Mouse (Mus musculus): ENCODE measurements at regions not wholly inside any gene's neighbourhood (a gene's known extent, or its start where the extent isn't known, plus 50 kb on each side); places are given as distances from the start of the nearest gene placed in this dataset.

GRCm38 (mm10) chr7:73094059-73094458 lies 281.2 kb upstream of the Rgma start:
- Histone ChIP-seq H3K27me3 (ENCODE audit: control insufficient read depth, insufficient read depth, insufficient read length) (no peaks in the 10 kb centered on the region), H3K79me3 (ENCODE audit: low read depth) (no peaks in the 10 kb centered on the region), H3ac (ENCODE audit: control insufficient read depth, insufficient read length, low read depth) (no peak overlapping the region), H3K36me3 (ENCODE audit: control insufficient read depth, insufficient read depth) (no peaks in the 10 kb centered on the region), H3K79me2 (ENCODE audit: control insufficient read depth, insufficient read depth) (no peaks in the 10 kb centered on the region), H3K4me3 (ENCODE audit: insufficient read depth, poor library complexity, severe bottlenecking) (no peak overlapping the region)
- TF ChIP-seq FOSL1 (IDR thresholded peaks at IDR 0.05; ENCODE audit: insufficient read depth, low read length, poor library complexity, severe bottlenecking), result no peak
- TF ChIP-seq CEBPB (IDR thresholded peaks at IDR 0.05; ENCODE audit: low read depth), result no peak
- no peak for TF ChIP-seq MYOD1 (IDR thresholded peaks at IDR 0.05; ENCODE audit: control insufficient read depth, insufficient read length, low read depth)

DNA sequence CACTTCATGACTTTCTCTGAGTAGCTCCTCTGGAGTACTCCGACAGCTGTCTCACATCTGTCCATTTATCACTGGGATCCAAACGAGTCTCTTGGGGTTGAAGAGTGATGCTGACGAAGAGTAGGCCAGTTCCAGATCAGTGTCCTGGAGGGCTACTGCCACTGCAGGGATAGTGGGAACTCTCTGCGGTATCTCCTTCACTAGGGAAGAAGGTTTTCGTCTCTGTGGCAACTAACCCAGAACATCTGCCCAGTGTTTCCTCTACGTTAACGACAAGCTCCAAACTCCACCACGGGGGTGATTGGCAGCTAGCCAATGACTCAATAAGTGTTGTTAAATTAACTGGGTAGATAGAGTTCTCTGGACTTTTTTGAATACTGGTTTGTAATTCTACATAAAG lies 256.4 kb upstream of the Rgma start:
- H3K36me3 ChIP-seq (ENCODE audit: control insufficient read depth, insufficient read depth), result no peaks in the 10 kb centered on the region
- no peaks in the 10 kb centered on the region for H3K79me3 ChIP-seq (ENCODE audit: low read depth)
- TF ChIP-seq CTCF (IDR thresholded peaks at IDR 0.05; ENCODE audit: control insufficient read depth, insufficient read depth, insufficient read length) (no peak), CEBPB (IDR thresholded peaks at IDR 0.05; ENCODE audit: low read depth) (no peak), MYOD1 (IDR thresholded peaks at IDR 0.05; ENCODE audit: control insufficient read depth, insufficient read length, low read depth) (no peak), MAX (IDR thresholded peaks at IDR 0.05) (no peak), MYOG (IDR thresholded peaks at IDR 0.05; ENCODE audit: control insufficient read depth, extremely low read depth, insufficient read length) (no peak), USF1 (IDR thresholded peaks at IDR 0.05; ENCODE audit: low read depth) (no peak), FOSL1 (IDR thresholded peaks at IDR 0.05; ENCODE audit: insufficient read depth, low read length, poor library complexity, severe bottlenecking) (no peak)
- no peaks in the 10 kb centered on the region for H3K79me2 ChIP-seq (ENCODE audit: control insufficient read depth, insufficient read depth)
- H3K4me3 ChIP-seq (ENCODE audit: insufficient read depth, poor library complexity, severe bottlenecking), result no peak overlapping the region
- H3K27me3 ChIP-seq (ENCODE audit: control insufficient read depth, insufficient read depth, insufficient read length), result peaks cover 3% of the 10 kb centered on the region
- H3ac ChIP-seq (ENCODE audit: control insufficient read depth, insufficient read length, low read depth), result no peak overlapping the region

DNA sequence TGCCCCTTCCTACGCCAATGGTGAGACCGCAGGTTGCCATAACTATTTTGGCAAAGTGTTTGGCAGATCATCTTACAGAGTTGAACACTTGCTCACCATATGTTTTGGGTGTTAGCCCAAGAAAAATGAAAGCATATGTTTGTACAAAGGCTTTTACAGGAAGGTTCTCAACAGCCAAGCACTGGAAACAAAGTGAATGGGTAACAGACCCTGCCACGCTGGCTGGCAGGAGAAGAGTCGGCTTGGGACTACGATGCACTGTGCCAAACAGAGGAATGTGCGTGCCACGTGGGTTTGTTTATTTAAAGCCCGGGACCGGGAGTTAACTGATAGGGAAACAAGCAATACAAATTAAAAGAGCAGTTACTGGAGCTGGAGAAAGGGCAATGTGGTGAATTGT lies 255.0 kb upstream of the Rgma start:
- Histone ChIP-seq H3ac (ENCODE audit: control insufficient read depth, insufficient read length, low read depth) (no peak overlapping the region), H3K4me3 (ENCODE audit: insufficient read depth, poor library complexity, severe bottlenecking) (no peak overlapping the region), H3K79me3 (ENCODE audit: low read depth) (no peaks in the 10 kb centered on the region), H3K36me3 (ENCODE audit: control insufficient read depth, insufficient read depth) (no peaks in the 10 kb centered on the region), H3K27me3 (ENCODE audit: control insufficient read depth, insufficient read depth, insufficient read length) (no peaks in the 10 kb centered on the region), H3K79me2 (ENCODE audit: control insufficient read depth, insufficient read depth) (no peaks in the 10 kb centered on the region)
- TF ChIP-seq CEBPB (IDR thresholded peaks at IDR 0.05; ENCODE audit: low read depth) (no peak), CTCF (IDR thresholded peaks at IDR 0.05; ENCODE audit: control insufficient read depth, insufficient read depth, insufficient read length) (no peak), MAX (IDR thresholded peaks at IDR 0.05) (no peak), FOSL1 (IDR thresholded peaks at IDR 0.05; ENCODE audit: insufficient read depth, low read length, poor library complexity, severe bottlenecking) (no peak), MYOG (IDR thresholded peaks at IDR 0.05; ENCODE audit: control insufficient read depth, extremely low read depth, insufficient read length) (no peak), MYOD1 (IDR thresholded peaks at IDR 0.05; ENCODE audit: control insufficient read depth, insufficient read length, low read depth) (no peak), USF1 (IDR thresholded peaks at IDR 0.05; ENCODE audit: low read depth) (no peak)

GRCm38 (mm10) chr7:73124976-73125375 lies 250.3 kb upstream of the Rgma start:
- Histone ChIP-seq H3K79me2 (ENCODE audit: control insufficient read depth, insufficient read depth) (no peaks in the 10 kb centered on the region), H3K4me3 (ENCODE audit: insufficient read depth, poor library complexity, severe bottlenecking) (no peak overlapping the region), H3K27me3 (ENCODE audit: control insufficient read depth, insufficient read depth, insufficient read length) (peaks cover 5% of the 10 kb centered on the region), H3ac (ENCODE audit: control insufficient read depth, insufficient read length, low read depth) (no peak overlapping the region), H3K79me3 (ENCODE audit: low read depth) (no peaks in the 10 kb centered on the region), H3K36me3 (ENCODE audit: control insufficient read depth, insufficient read depth) (no peaks in the 10 kb centered on the region)
- TF ChIP-seq CTCF (IDR thresholded peaks at IDR 0.05; ENCODE audit: control insufficient read depth, insufficient read depth, insufficient read length) (no peak), MAX (IDR thresholded peaks at IDR 0.05) (no peak), USF1 (IDR thresholded peaks at IDR 0.05; ENCODE audit: low read depth) (no peak), MYOD1 (IDR thresholded peaks at IDR 0.05; ENCODE audit: control insufficient read depth, insufficient read length, low read depth) (no peak), MYOG (IDR thresholded peaks at IDR 0.05; ENCODE audit: control insufficient read depth, extremely low read depth, insufficient read length) (no peak), FOSL1 (IDR thresholded peaks at IDR 0.05; ENCODE audit: insufficient read depth, low read length, poor library complexity, severe bottlenecking) (no peak), CEBPB (IDR thresholded peaks at IDR 0.05; ENCODE audit: low read depth) (no peak)

DNA sequence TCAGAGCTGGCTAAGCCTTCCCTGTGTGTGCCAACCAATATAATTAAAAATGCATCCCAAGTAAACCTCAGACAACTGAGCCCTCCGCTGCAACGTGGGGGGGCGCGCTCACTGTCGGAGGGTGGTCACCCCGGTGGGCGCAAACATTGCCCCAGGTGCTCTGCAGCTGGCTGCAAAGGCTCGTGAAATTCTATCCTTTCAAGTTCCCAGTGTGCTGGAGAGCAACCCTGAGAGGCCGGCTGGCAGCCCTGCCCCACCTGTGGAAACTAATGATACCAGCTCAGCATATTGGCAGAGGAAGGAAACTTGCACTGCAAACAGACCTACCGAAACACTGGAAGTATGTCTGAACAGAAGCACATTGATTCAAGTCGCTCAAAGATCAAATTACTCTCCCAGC lies 249.4 kb upstream of the Rgma start:
- H3K4me3 ChIP-seq (ENCODE audit: insufficient read depth, poor library complexity, severe bottlenecking), result no peak overlapping the region
- H3K27me3 ChIP-seq (ENCODE audit: control insufficient read depth, insufficient read depth, insufficient read length), result peaks cover 5% of the 10 kb centered on the region
- H3K36me3 ChIP-seq (ENCODE audit: control insufficient read depth, insufficient read depth), result no peaks in the 10 kb centered on the region
- TF ChIP-seq MAX (IDR thresholded peaks at IDR 0.05), result no peak
- TF ChIP-seq USF1 (IDR thresholded peaks at IDR 0.05; ENCODE audit: low read depth), result no peak
- no peak for TF ChIP-seq MYOG (IDR thresholded peaks at IDR 0.05; ENCODE audit: control insufficient read depth, extremely low read depth, insufficient read length)
- no peak for TF ChIP-seq CEBPB (IDR thresholded peaks at IDR 0.05; ENCODE audit: low read depth)
- no peak for TF ChIP-seq FOSL1 (IDR thresholded peaks at IDR 0.05; ENCODE audit: insufficient read depth, low read length, poor library complexity, severe bottlenecking)
- TF ChIP-seq CTCF (IDR thresholded peaks at IDR 0.05; ENCODE audit: control insufficient read depth, insufficient read depth, insufficient read length), result no peak
- no peak for TF ChIP-seq MYOD1 (IDR thresholded peaks at IDR 0.05; ENCODE audit: control insufficient read depth, insufficient read length, low read depth)
- no peak overlapping the region for H3ac ChIP-seq (ENCODE audit: control insufficient read depth, insufficient read length, low read depth)
- H3K79me3 ChIP-seq (ENCODE audit: low read depth), result no peaks in the 10 kb centered on the region
- H3K79me2 ChIP-seq (ENCODE audit: control insufficient read depth, insufficient read depth), result no peaks in the 10 kb centered on the region

GRCm38 (mm10) chr7:73135786-73136185 lies 239.5 kb upstream of the Rgma start:
- Histone ChIP-seq H3K79me3 (ENCODE audit: low read depth) (no peaks in the 10 kb centered on the region), H3K27me3 (ENCODE audit: control insufficient read depth, insufficient read depth, insufficient read length) (no peaks in the 10 kb centered on the region), H3K79me2 (ENCODE audit: control insufficient read depth, insufficient read depth) (no peaks in the 10 kb centered on the region), H3ac (ENCODE audit: control insufficient read depth, insufficient read length, low read depth) (no peak overlapping the region), H3K4me3 (ENCODE audit: insufficient read depth, poor library complexity, severe bottlenecking) (no peak overlapping the region), H3K36me3 (ENCODE audit: control insufficient read depth, insufficient read depth) (no peaks in the 10 kb centered on the region)
- TF ChIP-seq CEBPB (IDR thresholded peaks at IDR 0.05; ENCODE audit: low read depth) (no peak), FOSL1 (IDR thresholded peaks at IDR 0.05; ENCODE audit: insufficient read depth, low read length, poor library complexity, severe bottlenecking) (no peak), USF1 (IDR thresholded peaks at IDR 0.05; ENCODE audit: low read depth) (no peak), MYOG (IDR thresholded peaks at IDR 0.05; ENCODE audit: control insufficient read depth, extremely low read depth, insufficient read length) (no peak), CTCF (IDR thresholded peaks at IDR 0.05; ENCODE audit: control insufficient read depth, insufficient read depth, insufficient read length) (no peak), MYOD1 (IDR thresholded peaks at IDR 0.05; ENCODE audit: control insufficient read depth, insufficient read length, low read depth) (no peak), MAX (IDR thresholded peaks at IDR 0.05) (no peak)
